ENCODE assay signal across 8 mouse cellular contexts in genomic region chr4:133756514-133757268, GRCm38 (mm10). TPM values are rescaled to one million over a fixed set of nuclear protein-coding genes. Genes with fewer than 3 reads are reported as not detected.
DNase-seq lines count a peak whose midpoint lies in the region; ATAC-seq and TF ChIP-seq lines count a peak whose summit lies in the region.

Gene Arid1a, minus strand, starts transcription at chr4:133756769.

- H3K4me1 ChIP-seq in hindbrain, postnatal 0 days (ENCODE audit: insufficient read depth, low read length), result peaks cover 17% of the 10 kb centered on the region

- intact Hi-C loops in gastrocnemius, adult 2 months (cut with DNase I), result loop anchor here (1.0 kb wide), 1 partner anchor 84 kb away; the partner anchor contains the start of gene Pigv
- intact Hi-C loops in left cerebral cortex, adult 2 months (cut with DNase I), result loop anchor here (1.0 to 10.0 kb wide), 4 partner anchors 28 to 162 kb away; no protein-coding TSS in a partner anchor

- H3K9ac ChIP-seq in hindbrain, postnatal 0 days (replicated peaks; ENCODE audit: low read length), result peak within 1 kb of the TSS; percentile 100

- DNase-seq in ZHBTc4 (ENCODE audit: low read depth, low spot score), result peak; percentile 98
- peak; percentile 95 for DNase-seq in gastrocnemius, adult 2 months
- peak; percentile 95 for DNase-seq in hindbrain, postnatal 0 days (ENCODE audit: low spot score)
- peak; percentile 93 to 95 for DNase-seq in left cerebral cortex, adult 2 months (ENCODE audit: extremely low spot score in 1 of 2, low spot score in 2 of 2)
- DNase-seq in right cerebral cortex, adult 2 months (ENCODE audit: low spot score in 2 of 2), result peak; percentile 94
- DNase-seq in urinary bladder, postnatal 14 days (ENCODE audit: low spot score), result peak; percentile 93

- H3K36me3 ChIP-seq in hindbrain, postnatal 0 days (ENCODE audit: insufficient read depth, low read length), result no peaks in the 10 kb centered on the region

- no peaks in the 10 kb centered on the region for H3K27me3 ChIP-seq in hindbrain, postnatal 0 days (ENCODE audit: insufficient read depth, low read length)

- peak within 1 kb of the TSS; percentile 90 for H3K4me2 ChIP-seq in hindbrain, postnatal 0 days (ENCODE audit: low read depth, low read length)

- H3K27ac ChIP-seq in gastrocnemius, adult 2 months, result peak within 1 kb of the TSS; percentile 99
- peak within 1 kb of the TSS; percentile 98 for H3K27ac ChIP-seq in hindbrain, postnatal 0 days
- peak within 1 kb of the TSS; percentile 87 for H3K27ac ChIP-seq in left cerebral cortex, adult 2 months

- peak within 1 kb of the TSS; percentile 88 for H3K4me3 ChIP-seq in gastrocnemius, adult 2 months
- peak within 1 kb of the TSS; percentile 56 for H3K4me3 ChIP-seq in hindbrain, postnatal 0 days (ENCODE audit: low read length)
- H3K4me3 ChIP-seq in left cerebral cortex, adult 2 months, result peak within 1 kb of the TSS; percentile 47

- no peaks in the 10 kb centered on the region for H3K9me3 ChIP-seq in hindbrain, postnatal 0 days (ENCODE audit: low read length)

- TF ChIP-seq CTCF in gastrocnemius, adult 2 months (IDR thresholded peaks at IDR 0.05), result no peak
- no peak for TF ChIP-seq CTCF in hindbrain, postnatal 0 days (IDR thresholded peaks at IDR 0.05; ENCODE audit: low read depth)
- no peak for TF ChIP-seq CTCF in left cerebral cortex, adult 2 months (IDR thresholded peaks at IDR 0.05)

- ATAC-seq in common myeloid progenitor, adult 5-6 weeks (replicated peaks; ENCODE audit: low read depth, poor library complexity, severe bottlenecking), result peak; percentile 63
- ATAC-seq in hindbrain, postnatal 0 days, result peak; percentile 66
- peak; percentile 58 for ATAC-seq in megakaryocyte, adult 5-6 weeks (ENCODE audit: poor library complexity, severe bottlenecking)

- WGBS in hindbrain, postnatal 0 days, result under 1% methylated on average over 40 of the region's 40 CpGs

RNA-seq across cellular contexts. Expression of gene Arid1a, which starts in this region (rescaled TPM):
- total RNA-seq in common myeloid progenitor, adult 5-6 weeks (2017), result 41.5 and 67.0 TPM in 2 replicates
- 10 to 100 TPM; 24.1 to 26.2 TPM for total RNA-seq in gastrocnemius, adult 2 months (2021)
- total RNA-seq in hindbrain, postnatal 0 days (2014; rRNA removed), result 54.1 and 59.1 TPM in 2 replicates
- 17.6 and 17.7 TPM in 2 replicates for polyA plus RNA-seq in hindbrain, postnatal 0 days (2015; fragmentation: Nextera tagmentation; extraction: Ambion mirVana)
- 10 to 100 TPM; 90.9 to 98.6 TPM for total RNA-seq in left cerebral cortex, adult 2 months (2021)
- total RNA-seq in megakaryocyte, adult 5-6 weeks (2015), result 95.9 and 112 TPM in 2 replicates
- 29.7 and 40.6 TPM in 2 replicates for total RNA-seq in megakaryocyte, adult 5-6 weeks (2017)

Comparison
In these comparisons a context has a peak if more than half of its experiments do, and no peak if none do; other contexts are left out.
1. Peak in every context shown above with its lines: DNase-seq, ATAC-seq, H3K4me3 ChIP-seq and H3K27ac ChIP-seq.